Mouse (Mus musculus) neural tube, embryonic 14.5 days (tissue): ENCODE measurements around the gene Map3k11. TPM values are rescaled to one million over a fixed set of nuclear protein-coding genes. Genes with fewer than 3 reads are reported as not detected.

Experiments used
- ATAC-seq: fragments of 200-750 bp; cut with Nextera tagmentation; 2 replicates; pipeline ENCODE4 v1.8.0; 2017; ENCODE audit warnings: low read depth, mild to moderate bottlenecking, moderate TSS enrichment, moderate library complexity
- H3K27ac ChIP-seq: fragments of 300-500 bp; sonication (generic); 2 replicates; pipeline ENCODE4 v1.5.1; 2014; ENCODE audit warnings: low read depth, mild to moderate bottlenecking, control low read depth, low read length, moderate library complexity, mixed read lengths
- H3K27me3 ChIP-seq: fragments of 300-500 bp; sonication (generic); 2 replicates; pipeline ENCODE4 v1.6.1; 2014; ENCODE audit warnings: low read length; ENCODE audit not compliant: control insufficient read depth, insufficient read depth
- H3K36me3 ChIP-seq: fragments of 300-500 bp; sonication (generic); 2 replicates; pipeline ENCODE4 v1.6.1; 2014; ENCODE audit warnings: low read length, mixed read lengths; ENCODE audit not compliant: control insufficient read depth, insufficient read depth
- H3K4me1 ChIP-seq: fragments of 300-500 bp; sonication (generic); 2 replicates; pipeline ENCODE4 v1.6.1; 2014; ENCODE audit warnings: low read length; ENCODE audit not compliant: control insufficient read depth, insufficient read depth
- H3K4me2 ChIP-seq: fragments of 300-500 bp; sonication (generic); 2 replicates; pipeline ENCODE4 v1.6.1; 2014; ENCODE audit warnings: mild to moderate bottlenecking, low read depth, low read length, control low read depth
- H3K4me3 ChIP-seq: fragments of 300-500 bp; sonication (generic); 2 replicates; pipeline ENCODE4 v1.5.1; 2014; ENCODE audit warnings: low read depth, low read length, control low read depth, mixed read lengths
- H3K9ac ChIP-seq: fragments of 300-500 bp; sonication (generic); replicated peaks from 2 replicates; pipeline ENCODE4 v1.6.1; 2014; ENCODE audit warnings: low read depth, mild to moderate bottlenecking, control low read depth, low read length, mixed read lengths
- H3K9me3 ChIP-seq: fragments of 300-500 bp; sonication (generic); 2 replicates; pipeline ENCODE4 v1.6.1; 2016; ENCODE audit warnings: low read length; ENCODE audit not compliant: control insufficient read depth
- WGBS: fragments of 180-500 bp; shearing (Covaris S2); extraction: QIAGEN DNeasy Blood & Tissue Kit; methylation state at CpG from one replicate; pipeline ENCODE4 v1.1.7; 2014; 5-methylcytosine and 5-hydroxymethylcytosine counted together
- microRNA-seq: library from miRNA; unstranded; fragments of <30 nt; microRNA quantifications from one replicate; pipeline ENCODE4, GENCODE M21; 2016
- polyA plus RNA-seq: library from polyadenylated mRNA; unstranded; fragments of >200 nt; fragmentation: Nextera tagmentation; extraction: Ambion mirVana; gene quantifications from 2 replicates; pipeline ENCODE4 v1.2.1, GENCODE M21; 2014

Gene Map3k11
- polyA plus RNA-seq, 1 experiment from 2014 or later = 6.8 TPM

- H3K4me3 ChIP-seq = no peak overlapping the region
- no peak overlapping the region for H3K9ac ChIP-seq
- H3K36me3 ChIP-seq = no peaks in the 10 kb centered on the region
- H3K4me2 ChIP-seq = no peak overlapping the region
- no peak; the same call in 1 of the 2 replicates for ATAC-seq
- no peak overlapping the region for H3K27ac ChIP-seq
- H3K9me3 ChIP-seq = no peaks in the 10 kb centered on the region
- WGBS = 21% methylated on average over 12 of the region's 12 CpGs
- peaks cover 12% of the 10 kb centered on the region; the same call in 1 of the 2 replicates for H3K4me1 ChIP-seq
- H3K27me3 ChIP-seq = peaks cover 36% of the 10 kb centered on the region
Measured at GRCm38 (mm10) chr19:5746907-5747363, 58.4 kb downstream of the Map3k11 start.

- Histone ChIP-seq H3K4me1 (peaks cover 10% of the 10 kb centered on the region; the same call in 1 of the 2 replicates), H3K27ac (no peak overlapping the region), H3K9ac (no peak overlapping the region), H3K4me2 (no peak overlapping the region), H3K27me3 (peaks cover 37% of the 10 kb centered on the region), H3K4me3 (no peak overlapping the region), H3K9me3 (no peaks in the 10 kb centered on the region), H3K36me3 (no peaks in the 10 kb centered on the region)
- ATAC-seq = no peak
- WGBS = 80% methylated on average over 6 of the region's 6 CpGs
Measured at GRCm38 (mm10) chr19:5749476-5749875, 60.9 kb downstream of the Map3k11 start.

- no peak overlapping the region for H3K27ac ChIP-seq
- ATAC-seq = no peak
- H3K9me3 ChIP-seq = no peaks in the 10 kb centered on the region
- WGBS = 6% methylated on average over 22 of the region's 22 CpGs
- no peak overlapping the region for H3K4me3 ChIP-seq
- H3K4me1 ChIP-seq = peaks cover 3% of the 10 kb centered on the region; the same call in 1 of the 2 replicates
- peak overlapping the region; percentile 18; the same call in 1 of the 2 replicates for H3K9ac ChIP-seq
- H3K36me3 ChIP-seq = no peaks in the 10 kb centered on the region
- no peak overlapping the region for H3K4me2 ChIP-seq
- peaks cover 28% of the 10 kb centered on the region for H3K27me3 ChIP-seq
Measured at GRCm38 (mm10) chr19:5750951-5751350, 62.4 kb downstream of the Map3k11 start.

- Histone ChIP-seq H3K4me1 (no peaks in the 10 kb centered on the region; the same call in 1 of the 2 replicates), H3K36me3 (no peaks in the 10 kb centered on the region), H3K4me3 (no peak overlapping the region), H3K27ac (no peak overlapping the region), H3K9me3 (no peaks in the 10 kb centered on the region), H3K27me3 (peaks cover 28% of the 10 kb centered on the region), H3K9ac (no peak overlapping the region), H3K4me2 (no peak overlapping the region)
- ATAC-seq = no peak
- WGBS = 7% methylated on average over 18 of the region's 20 CpGs
Measured at GRCm38 (mm10) chr19:5751742-5752141, 63.2 kb downstream of the Map3k11 start.

Small RNA genes lying within 50 kb of the gene (microRNA-seq; reads per million reads assigned to microRNA genes)
- 1.1 reads per million for gene Mir6987

Other genes starting within 250 kb of the Map3k11 start
- gene Fosl1, start 241.2 kb upstream of the Map3k11 start, polyA plus RNA-seq = not detected in 2 replicates
- 8.0 and 11.0 TPM in 2 replicates for gene Ccdc85b, start 230.8 kb upstream of the Map3k11 start, polyA plus RNA-seq
- gene Fibp, start 228.1 kb upstream of the Map3k11 start, polyA plus RNA-seq = 169 and 179 TPM in 2 replicates
- gene Ctsw, start 220.2 kb upstream of the Map3k11 start, polyA plus RNA-seq = 4.2 and 4.4 TPM in 2 replicates
- 30.4 and 45.1 TPM in 2 replicates for gene Efemp2, start 214.8 kb upstream of the Map3k11 start, polyA plus RNA-seq
- 43.6 and 45.3 TPM in 2 replicates for gene Mus81, start 200.3 kb upstream of the Map3k11 start, polyA plus RNA-seq
- 3,473 and 3,739 TPM in 2 replicates for gene Cfl1, start 198.3 kb upstream of the Map3k11 start, polyA plus RNA-seq
- 0.71 and 0.75 TPM in 2 replicates for gene 1700020D05Rik, start 185.0 kb upstream of the Map3k11 start, polyA plus RNA-seq
- gene Snx32, start 178.2 kb upstream of the Map3k11 start, polyA plus RNA-seq = 95.2 and 107 TPM in 2 replicates
- gene Ovol1, start 128.1 kb upstream of the Map3k11 start, polyA plus RNA-seq = 0.14 TPM in 1 of 2 replicates, not detected in the other
- 2.6 and 3.7 TPM in 2 replicates for gene Ap5b1, start 120.7 kb upstream of the Map3k11 start, polyA plus RNA-seq
- 49.8 and 51.7 TPM in 2 replicates for gene Rnaseh2c, start 86.9 kb upstream of the Map3k11 start, polyA plus RNA-seq
- 45.6 and 47.3 TPM in 2 replicates for gene Kat5, start 78.5 kb upstream of the Map3k11 start, polyA plus RNA-seq
- gene Rela, start 51.3 kb upstream of the Map3k11 start, polyA plus RNA-seq = 26.9 and 31.0 TPM in 2 replicates
- gene Sipa1, start 25.0 kb upstream of the Map3k11 start, polyA plus RNA-seq = 7.7 and 12.6 TPM in 2 replicates
- 34.4 and 34.5 TPM in 2 replicates for gene Pcnx3, start 166 bp downstream of the Map3k11 start, polyA plus RNA-seq
- gene Kcnk7, start 15.6 kb downstream of the Map3k11 start, polyA plus RNA-seq = not detected in 2 replicates
- 7.8 and 8.9 TPM in 2 replicates for gene Ehbp1l1, start 37.6 kb downstream of the Map3k11 start, polyA plus RNA-seq
- gene Fam89b, start 40.9 kb downstream of the Map3k11 start, polyA plus RNA-seq = 145 and 152 TPM in 2 replicates
- 14.0 and 25.7 TPM in 2 replicates for gene Ltbp3, start 52.2 kb downstream of the Map3k11 start, polyA plus RNA-seq
- 78.5 and 78.6 TPM in 2 replicates for gene Scyl1, start 82.7 kb downstream of the Map3k11 start, polyA plus RNA-seq
- 9.4 and 12.7 TPM in 2 replicates for gene Frmd8, start 186.5 kb downstream of the Map3k11 start, polyA plus RNA-seq
- 0.59 and 1.3 TPM in 2 replicates for gene Slc25a45, start 189.1 kb downstream of the Map3k11 start, polyA plus RNA-seq
- 11.4 and 12.8 TPM in 2 replicates for gene Tigd3, start 205.4 kb downstream of the Map3k11 start, polyA plus RNA-seq
- 85.3 and 102 TPM in 2 replicates for gene Dpf2, start 224.3 kb downstream of the Map3k11 start, polyA plus RNA-seq
- 16.7 and 17.4 TPM in 2 replicates for gene Cdc42ep2, start 236.1 kb downstream of the Map3k11 start, polyA plus RNA-seq